Mouse (Mus musculus): ENCODE data around the gene E2f6. TPM values are rescaled to one million over a fixed set of nuclear protein-coding genes. Genes with fewer than 3 reads are reported as not detected.

The E2f6 gene
- total RNA-seq, 2 experiments from 2014 or later, result 67.2 to 69.3 TPM

DNA sequence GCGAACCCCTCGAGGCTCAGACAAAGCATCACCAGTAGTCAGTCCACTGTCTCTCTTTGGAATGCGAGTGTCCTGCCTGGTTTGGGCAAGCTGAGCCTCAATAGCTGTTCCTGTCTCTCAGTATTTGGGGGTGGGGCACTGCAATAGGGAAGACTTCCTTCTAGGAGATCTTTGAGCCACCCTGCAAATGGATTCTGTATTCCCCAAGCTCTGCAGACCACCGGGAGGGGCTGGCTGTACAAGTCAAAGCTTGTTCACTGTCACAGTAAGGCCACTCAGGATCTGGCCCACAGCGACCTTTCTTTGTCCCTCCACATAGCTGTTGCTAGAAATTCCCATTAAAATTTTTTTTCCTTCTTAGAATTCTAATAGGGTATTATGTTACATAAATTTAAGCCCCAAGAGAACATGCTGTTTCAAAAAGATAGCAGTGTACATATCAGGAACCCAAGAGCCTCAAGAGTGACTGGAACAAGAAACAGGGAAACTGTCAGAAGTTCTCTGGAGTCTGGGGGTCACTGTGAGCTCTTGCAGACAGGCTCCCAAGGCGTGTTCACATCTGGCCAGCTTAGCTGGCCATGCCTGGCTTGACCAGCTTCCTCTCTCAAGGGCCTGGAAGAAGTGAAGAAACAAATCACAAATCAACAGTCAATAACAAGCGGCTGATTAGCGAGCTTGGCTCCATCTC lies 58.5 kb downstream of the E2f6 start:
- no peak for DNase-seq (ENCODE audit: low spot score)
- intact Hi-C loops (cut with DNase I), result no loop called here

DNA sequence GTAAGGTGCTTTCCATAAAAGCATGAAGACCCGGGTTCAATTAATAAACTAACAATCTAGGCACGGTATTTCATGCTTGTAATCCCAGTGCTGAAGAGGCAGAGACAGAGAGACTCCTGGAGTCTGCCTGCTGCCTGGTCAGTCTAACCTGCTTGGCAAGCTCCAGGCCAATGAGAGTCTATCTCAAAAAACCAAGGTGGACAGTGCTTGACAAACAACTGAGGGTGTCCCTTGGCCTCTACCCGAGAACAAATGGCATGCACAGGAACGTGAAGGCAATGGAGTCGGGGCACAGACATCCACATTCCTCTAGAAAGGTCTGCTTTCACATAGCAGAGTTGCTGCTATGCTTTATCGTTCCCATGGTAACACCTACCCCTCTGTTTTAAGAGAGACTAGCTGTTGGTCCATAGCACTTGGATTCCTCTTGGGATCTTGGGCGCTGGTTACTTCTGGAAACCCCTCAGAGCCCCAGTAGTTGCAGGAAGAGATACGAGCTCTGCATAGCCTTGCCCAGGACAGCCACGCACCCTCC lies 59.2 kb downstream of the E2f6 start:
- no peak for DNase-seq (ENCODE audit: low spot score)
- intact Hi-C loops (cut with DNase I), result loop anchor here (2.0 kb wide), 2 partner anchors 25 to 35 kb away; partner anchors contain the start of gene Rock2

- DNase-seq (ENCODE audit: low spot score), result peak; percentile 51
- intact Hi-C loops (cut with DNase I), result loop anchor here (2.0 kb wide), 2 partner anchors 24 to 36 kb away; partner anchors contain the start of gene Rock2
Measured at GRCm38 (mm10) chr12:16870405-16871068, 59.8 kb downstream of the E2f6 start.

DNA sequence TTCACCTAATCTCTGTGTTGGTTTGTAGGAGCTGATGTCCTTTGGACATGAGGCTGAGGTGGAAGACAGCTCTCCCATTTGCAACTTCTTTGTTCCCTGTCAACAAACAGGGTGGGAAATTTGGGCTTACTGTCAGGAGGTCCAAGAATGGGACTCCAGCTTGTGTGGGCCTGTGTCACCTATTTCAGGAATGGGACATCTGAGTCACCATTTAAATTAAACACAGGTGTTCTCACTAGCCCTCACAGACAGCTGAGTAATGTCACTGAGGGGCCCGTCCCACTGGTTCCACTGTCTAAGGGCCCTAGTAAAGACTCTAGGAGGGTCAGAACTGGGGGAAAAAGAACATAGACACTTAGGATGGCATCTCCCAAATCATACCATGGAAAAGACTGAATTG lies 61.2 kb downstream of the E2f6 start:
- intact Hi-C loops (cut with DNase I), result no loop called here

DNA sequence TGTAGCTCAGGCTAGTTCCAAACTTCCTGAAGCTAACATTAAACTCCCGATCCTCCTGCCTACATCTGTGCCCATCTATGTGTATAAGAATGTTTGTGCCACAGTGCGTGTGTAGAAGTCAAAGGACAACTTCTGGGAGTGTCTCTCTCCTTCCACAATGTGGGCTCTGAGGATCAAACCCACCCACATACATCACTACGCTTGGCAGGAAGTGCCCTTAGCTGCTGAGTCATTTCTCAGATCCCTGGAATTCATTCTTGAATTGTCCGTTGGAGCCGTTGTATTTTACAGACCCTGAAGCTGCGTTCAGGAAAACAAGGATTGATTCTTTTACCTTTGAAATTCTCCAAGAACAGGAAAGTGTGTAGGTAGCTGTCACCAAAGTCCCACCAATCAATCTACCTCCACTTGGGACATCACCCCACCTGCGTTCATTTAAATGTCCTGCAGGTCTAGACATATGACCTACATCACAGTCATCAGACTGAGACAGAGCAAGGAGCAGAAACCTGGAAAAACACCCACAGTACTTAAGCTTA lies 62.2 kb downstream of the E2f6 start:
- intact Hi-C loops (cut with DNase I), result no loop called here
- DNase-seq (ENCODE audit: low spot score), result no peak

More for the DNA sequence above, 61.2 kb downstream of the E2f6 start:
- DNase-seq (ENCODE audit: low spot score), result no peak

- DNase-seq (ENCODE audit: low spot score), result no peak
- intact Hi-C loops (cut with DNase I), result no loop called here
Measured at GRCm38 (mm10) chr12:16873549-16873948, 62.8 kb downstream of the E2f6 start.

- peak; percentile 33 for DNase-seq (ENCODE audit: low spot score)
- intact Hi-C loops (cut with DNase I), result no loop called here
Measured at GRCm38 (mm10) chr12:16874086-16874485, 63.3 kb downstream of the E2f6 start.

GRCm38 (mm10) chr12:16875269-16875668 lies 64.5 kb downstream of the E2f6 start:
- no peak for DNase-seq (ENCODE audit: low spot score)
- intact Hi-C loops (cut with DNase I), result no loop called here

DNA sequence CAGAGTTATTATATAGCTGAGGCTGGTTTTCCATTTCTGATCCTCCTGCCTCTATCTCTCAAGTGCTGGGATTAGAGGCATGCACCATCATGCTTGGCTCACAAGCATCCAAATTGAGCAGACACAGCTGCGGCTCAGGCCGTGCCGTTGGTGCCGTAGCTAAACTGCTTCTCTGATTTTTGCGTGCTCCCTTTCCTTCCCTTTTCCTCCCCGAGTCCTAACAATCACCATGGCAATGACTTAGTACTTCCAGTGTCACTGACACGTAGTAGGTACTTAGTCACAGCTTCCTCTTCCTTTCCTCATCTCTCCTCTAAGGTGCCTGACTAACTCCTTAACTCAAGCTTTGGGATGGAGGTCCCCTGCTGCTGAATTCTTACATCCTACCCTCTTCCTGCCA lies 64.9 kb downstream of the E2f6 start:
- no peak for DNase-seq (ENCODE audit: low spot score)

DNA sequence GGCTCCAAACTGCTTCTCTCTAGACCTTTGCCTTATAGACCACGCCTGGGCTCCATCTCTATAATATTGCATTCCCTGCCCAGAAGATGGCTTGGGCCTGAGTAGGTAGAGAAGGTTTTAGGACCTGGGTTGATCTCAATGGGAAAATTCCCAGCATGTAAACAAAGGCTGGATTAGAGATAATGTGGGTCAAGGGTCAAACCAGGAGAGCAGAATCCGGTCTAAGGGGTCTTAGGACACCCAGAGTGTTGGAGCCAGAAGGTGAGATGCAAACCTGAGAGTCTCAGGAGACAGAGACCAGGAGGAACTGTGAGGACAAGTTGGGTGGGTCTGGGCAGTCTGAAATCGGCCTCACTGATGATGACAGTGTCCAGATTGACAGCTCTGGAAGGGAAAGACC lies 65.9 kb downstream of the E2f6 start:
- intact Hi-C loops (cut with DNase I), result no loop called here
- DNase-seq (ENCODE audit: low spot score), result no peak

More for the DNA sequence above, 64.9 kb downstream of the E2f6 start:
- intact Hi-C loops (cut with DNase I), result no loop called here

GRCm38 (mm10) chr12:16877141-16877540 lies 66.4 kb downstream of the E2f6 start:
- no peak for DNase-seq (ENCODE audit: low spot score)
- intact Hi-C loops (cut with DNase I), result no loop called here

DNA sequence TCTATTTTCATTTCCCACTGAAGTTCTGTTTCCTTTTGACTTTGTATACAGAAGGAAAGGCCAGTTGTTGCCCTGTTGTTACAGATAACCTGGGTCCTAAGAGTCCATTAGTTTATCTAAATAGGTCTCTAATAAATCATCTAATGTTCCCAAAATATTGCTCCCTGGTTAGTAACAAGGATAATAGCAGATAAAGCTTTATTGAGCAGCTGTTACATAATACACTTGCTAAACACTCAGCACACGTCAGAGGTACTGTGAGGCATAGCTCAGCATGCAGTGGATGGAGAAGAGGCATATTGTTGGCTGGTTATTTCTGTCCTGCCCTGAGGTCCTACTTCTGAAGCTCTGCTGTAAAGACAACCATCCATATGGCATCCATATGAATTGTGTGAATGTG lies 66.9 kb downstream of the E2f6 start:
- no peak for DNase-seq (ENCODE audit: low spot score)
- intact Hi-C loops (cut with DNase I), result no loop called here

GRCm38 (mm10) chr12:16879369-16879768 lies 68.6 kb downstream of the E2f6 start:
- no peak for DNase-seq (ENCODE audit: low spot score)
- intact Hi-C loops (cut with DNase I), result no loop called here

- intact Hi-C loops (cut with DNase I), result no loop called here
- no peak for DNase-seq (ENCODE audit: low spot score)
Measured at GRCm38 (mm10) chr12:16880077-16880476, 69.3 kb downstream of the E2f6 start.

- DNase-seq (ENCODE audit: low spot score), result no peak
- intact Hi-C loops (cut with DNase I), result no loop called here
Measured at GRCm38 (mm10) chr12:16882442-16882841, 71.7 kb downstream of the E2f6 start.

- intact Hi-C loops (cut with DNase I), result no loop called here
- DNase-seq (ENCODE audit: low spot score), result no peak
Measured at GRCm38 (mm10) chr12:16883111-16883510, 72.3 kb downstream of the E2f6 start.

DNA sequence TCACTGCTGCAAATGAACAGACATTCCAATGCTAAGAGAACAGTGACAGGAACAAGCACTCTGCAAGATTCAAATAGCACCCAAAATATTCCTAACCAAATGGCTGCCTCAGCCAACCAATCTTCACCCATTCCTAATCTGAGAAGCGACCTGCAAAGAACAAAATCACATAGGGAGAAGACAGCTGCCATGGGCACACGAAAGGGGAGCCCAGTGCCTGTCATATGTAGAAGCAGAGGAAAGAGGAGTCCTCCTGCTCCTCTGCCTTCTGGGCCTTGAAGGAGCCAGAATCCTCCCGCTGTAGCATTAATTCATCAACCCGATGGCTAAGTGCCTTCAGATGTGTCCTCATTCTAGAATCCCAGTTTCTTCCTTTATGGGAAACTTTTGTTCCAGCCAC lies 73.8 kb downstream of the E2f6 start:
- intact Hi-C loops (cut with DNase I), result no loop called here
- no peak for DNase-seq (ENCODE audit: low spot score)

- intact Hi-C loops (cut with DNase I), result no loop called here
- no peak for DNase-seq (ENCODE audit: low spot score)
Measured at GRCm38 (mm10) chr12:16886354-16886753, 75.6 kb downstream of the E2f6 start.
